Mouse (Mus musculus) ES-CJ7 (cell line): ENCODE results near the gene Svop.

ENCODE experiments used
- DNase-seq: peaks from one replicate; pipeline ENCODE4 v3.0.0; 2011; ENCODE audit warnings: low read depth, low spot score

Gene Svop

DNA sequence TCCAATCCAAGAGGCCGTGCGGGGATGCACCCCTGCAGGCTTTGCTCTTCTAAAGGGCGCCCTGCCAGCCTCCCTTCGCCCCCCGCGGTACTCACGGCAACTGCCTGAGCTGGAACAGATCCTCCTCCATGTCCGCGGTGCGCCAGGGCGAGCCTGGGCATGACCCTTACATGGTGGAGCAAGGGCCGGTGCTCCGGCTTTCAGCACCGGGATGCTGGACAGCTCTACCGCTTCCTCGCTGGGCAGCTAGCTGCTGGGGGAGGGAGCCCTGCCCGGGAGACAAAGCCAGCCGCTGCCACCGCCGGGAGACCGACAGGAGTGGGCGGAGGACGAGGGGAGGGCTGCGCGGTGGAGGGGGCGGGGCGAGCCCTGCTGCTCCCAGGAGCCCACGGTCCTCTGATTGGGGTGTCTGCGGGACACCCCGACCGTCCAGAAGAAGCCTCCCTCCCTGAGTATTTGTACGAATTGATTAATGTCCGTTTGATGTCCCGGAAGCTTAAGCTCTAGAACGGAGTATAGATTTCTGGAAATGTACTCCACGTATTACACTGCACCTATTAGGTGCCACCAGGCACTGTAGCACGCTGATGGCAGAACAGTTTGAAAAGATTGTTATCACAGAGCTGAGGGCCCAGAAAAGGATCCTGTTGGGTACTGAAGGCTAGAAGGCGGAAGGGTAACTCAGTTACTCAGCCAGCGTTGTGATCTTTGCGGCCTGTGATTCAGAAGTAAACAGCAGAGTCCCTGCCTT is at the start of gene Svop:
Gene Svop (minus strand): TSS at position 514 of the 751 bp plus-strand sequence.
- DNase-seq = peak; percentile 86

DNA sequence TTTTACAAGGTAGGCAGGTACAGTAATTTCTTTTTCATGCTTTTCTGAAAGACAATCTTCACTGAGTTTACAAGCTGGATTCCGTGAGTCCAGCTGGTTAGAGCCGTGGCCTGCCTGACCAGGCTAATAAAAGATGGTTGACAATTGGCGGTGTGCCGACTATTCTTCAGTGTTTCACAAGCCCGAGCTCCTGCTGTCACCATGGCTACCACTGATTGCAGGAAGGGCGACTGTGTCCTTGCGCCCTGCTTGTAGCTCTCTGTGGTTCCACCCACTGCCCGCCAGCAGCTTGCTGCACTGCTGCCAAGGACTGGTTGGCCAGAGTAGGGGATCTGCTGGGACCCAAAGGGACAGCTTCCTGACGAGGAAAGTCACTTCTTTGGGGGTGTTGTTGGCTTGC is 47.8 kb upstream of the Svop start:
- DNase-seq = no peak

DNA sequence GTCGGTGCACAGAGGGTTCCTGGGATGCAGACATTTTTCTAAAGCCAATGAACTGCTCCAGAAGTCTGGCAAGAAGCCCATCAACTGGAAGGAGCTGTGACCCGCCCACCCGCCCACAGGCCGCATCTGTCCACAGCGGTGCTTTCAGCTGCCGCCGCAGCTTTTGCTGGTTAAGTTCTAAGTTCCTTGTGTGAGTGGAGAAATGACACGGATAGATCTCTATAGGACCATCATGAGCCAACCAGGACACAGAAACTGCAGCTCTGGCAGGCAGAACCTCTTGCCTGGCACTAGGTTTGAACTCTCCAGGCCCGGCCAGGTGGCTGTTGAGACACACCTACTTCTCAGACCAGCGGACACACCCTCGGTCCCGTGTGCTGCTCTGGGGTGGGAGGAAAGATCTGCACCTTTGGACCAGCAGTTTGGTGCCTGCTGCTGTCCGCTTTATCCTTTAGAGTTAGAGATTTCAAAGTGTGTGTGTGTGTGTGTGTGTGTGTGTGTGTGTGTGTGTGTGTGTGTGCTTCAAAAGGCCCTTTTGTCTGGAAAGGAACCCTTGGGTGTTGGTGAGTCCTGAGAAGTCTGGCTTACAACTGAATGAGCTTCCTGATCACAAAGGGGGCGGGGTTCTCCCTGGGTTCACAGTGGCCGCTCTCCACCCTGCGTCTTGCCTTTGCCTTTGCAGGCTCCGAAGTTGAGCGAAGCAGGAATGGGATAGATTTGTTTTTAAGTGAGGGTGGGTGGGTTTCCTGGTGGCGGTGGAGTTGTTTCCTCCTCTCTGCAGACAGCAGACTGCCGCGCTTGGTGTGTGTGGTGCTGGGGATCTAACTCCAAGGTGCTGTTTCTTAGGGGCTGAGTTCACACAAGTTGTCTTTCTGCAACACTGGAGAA is 47.2 kb upstream of the Svop start:
- DNase-seq = no peak

DNA sequence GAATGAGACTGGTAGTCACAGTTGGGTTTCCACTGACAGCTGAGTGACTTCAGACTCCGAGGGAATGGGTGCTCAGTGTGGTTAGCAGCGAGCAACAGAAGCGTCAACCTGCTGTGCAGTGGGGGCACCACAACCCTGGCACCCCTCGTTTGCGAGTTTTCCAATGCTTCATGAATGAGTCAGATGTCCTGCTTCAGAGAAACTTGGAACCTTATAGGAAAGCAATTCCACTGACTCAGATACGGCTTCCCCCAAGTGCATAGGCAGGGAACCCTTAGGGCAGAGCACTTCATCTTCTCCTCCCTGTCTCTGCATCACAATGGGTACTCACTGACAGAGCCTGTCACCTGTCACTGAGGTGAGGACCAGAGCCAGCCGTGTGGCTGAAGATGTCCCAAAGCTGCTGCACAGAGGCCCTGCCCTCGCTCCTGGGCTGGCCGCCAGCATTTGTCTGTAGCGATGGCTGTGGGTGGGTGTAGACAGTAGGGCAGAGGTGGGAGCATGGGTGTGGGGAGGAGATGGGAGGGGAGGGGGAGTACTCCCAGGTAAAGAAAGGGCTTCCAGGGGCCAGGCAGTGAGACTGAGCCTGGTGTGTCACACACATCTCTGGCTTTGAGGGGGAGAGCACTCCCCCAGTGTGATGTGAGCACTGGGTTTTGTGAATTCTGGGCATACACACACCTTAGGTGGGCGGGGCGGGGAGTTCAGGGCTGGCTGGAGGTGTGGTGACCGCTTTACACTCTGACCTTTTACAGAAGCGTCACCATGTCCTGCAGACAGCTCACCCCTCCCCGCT is 46.3 kb upstream of the Svop start:
- no peak for DNase-seq

DNA sequence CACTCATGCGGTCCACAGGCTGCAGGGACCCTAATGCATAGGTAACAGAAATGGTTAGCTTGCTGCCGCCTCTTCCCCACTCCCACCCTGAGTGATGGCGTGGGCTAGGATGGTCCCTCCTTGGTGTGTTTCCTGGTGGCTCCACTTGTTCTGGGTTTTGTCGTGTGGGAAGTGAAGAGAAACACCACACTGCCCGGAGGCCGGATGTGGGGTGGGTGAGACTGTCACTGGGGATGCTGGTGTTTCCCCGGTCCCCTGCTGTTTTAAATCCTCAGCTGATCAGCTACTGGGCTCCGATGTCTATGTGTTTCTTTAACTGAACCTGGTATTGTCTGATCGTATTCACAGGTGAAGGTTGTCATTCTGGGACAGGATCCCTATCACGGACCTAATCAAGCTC is 44.1 kb upstream of the Svop start:
- no peak for DNase-seq

DNA sequence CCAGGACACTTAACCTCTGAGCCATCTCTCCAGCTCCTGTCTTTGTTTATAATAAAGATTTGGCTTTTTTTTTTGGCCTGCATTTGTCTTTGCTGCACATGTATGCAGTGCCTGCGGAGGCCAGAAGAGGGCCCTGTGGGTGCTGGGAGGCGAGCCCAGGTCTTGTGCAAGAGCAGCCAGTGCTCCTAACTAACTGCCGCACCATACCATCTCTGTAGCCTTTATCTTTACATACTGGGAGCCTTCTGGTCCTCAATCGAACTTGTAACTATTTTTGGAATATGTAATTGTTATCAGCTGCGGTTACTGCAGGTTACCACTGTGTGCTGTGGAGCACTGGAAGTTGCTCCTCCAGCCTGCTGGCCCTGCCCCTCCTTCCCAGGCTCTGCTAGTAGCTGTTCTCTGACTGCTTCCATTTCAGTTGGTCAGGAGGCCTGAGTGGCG is 42.7 kb upstream of the Svop start:
- DNase-seq = peak; percentile 50

DNA sequence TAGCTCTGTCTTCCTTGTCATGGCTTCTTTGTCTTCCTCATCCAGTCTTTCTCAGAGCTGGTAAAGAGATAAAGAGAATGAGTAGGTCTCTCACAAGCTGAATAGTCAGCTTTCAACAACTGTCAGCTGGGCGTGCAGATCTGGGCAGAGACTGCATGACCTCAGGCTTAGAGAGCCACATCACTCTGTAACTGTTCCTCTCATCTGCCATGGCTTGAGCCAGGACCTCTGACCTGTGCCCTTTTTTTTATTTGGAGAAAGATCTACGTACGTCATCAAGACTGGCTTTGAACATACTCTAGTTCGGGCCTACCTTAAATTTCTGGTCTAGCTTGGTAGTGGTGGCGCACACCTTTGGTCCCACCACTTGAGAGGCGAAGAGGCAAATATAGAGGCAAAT is 41.5 kb upstream of the Svop start:
- no peak for DNase-seq

DNA sequence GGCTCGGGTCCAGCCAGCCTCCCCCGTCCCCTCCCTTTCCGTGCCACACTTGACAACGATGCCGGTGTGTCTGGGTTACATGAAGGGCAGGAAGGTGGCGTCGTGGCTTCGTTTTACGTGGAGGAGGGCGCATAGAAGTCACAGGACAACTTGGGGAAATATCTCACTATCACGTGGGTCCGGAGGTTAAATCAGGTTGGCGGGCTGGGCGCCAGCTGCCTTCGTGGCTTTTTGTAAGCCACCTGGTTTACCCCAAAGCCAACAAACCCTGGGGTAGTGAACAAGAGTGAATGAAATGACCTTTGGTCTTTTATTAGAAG is 40.1 kb upstream of the Svop start:
- DNase-seq = peak; percentile 67

DNA sequence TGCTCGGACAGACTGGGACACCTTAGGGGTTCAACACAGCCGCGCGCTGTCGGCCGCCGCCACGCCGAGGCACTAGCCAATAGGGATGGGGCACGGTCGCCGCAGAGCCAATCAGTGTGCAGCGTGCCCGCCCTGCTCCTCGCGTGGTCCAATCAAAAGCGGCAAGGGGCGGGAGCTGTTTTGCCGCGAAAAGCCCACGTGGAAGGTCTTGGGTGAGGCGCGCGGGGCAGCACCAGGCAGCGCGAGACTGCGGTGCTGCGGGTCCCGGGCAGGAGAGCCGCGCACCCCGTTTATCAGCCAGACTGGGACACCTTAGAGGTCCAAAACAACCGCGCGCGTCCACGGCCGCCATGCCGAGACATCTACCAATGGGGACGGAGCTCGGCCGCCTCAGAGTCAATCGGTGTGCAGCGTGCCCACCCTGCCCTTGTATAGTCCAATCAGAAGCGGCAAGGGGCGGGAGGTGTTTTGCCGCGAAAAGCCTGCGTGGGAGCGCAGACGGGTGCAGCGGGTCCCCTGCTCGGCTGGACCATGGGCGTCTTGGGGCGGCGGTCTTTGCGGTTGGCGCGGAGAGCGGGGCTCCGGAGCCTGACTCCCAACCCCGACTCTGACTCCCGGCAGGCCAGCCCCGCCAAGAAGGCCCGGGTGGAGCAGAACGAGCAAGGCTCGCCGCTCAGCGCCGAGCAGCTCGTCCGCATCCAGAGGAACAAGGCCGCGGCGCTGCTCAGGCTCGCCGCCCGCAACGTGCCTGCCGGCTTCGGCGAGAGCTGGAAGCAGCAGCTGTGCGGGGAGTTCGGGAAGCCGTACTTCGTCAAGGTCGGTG is 39.5 kb upstream of the Svop start:
- DNase-seq = peak; percentile 93

DNA sequence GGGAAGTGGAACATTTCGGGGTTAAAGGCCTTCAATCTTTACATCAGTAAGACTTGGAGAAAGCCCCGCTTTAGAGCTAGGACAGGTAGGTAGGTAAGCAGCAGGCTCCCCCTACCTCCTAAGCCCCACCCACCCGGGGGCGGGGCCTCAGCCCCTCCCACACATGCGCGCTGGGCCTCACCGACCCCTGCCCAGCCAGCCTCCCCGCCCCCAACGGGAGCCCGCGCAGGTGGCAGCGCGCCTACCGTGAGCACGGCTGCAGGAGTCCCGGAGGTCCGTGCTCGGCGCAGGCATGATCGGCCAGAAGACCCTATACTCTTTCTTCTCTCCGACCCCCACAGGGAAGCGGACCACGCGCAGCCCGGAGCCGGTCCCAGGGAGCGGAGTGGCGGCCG is 38.8 kb upstream of the Svop start, which contains the start of gene Ung:
Gene Ung (plus strand): TSS at position 176 of the 395 bp plus-strand sequence.
- peak; percentile 88 for DNase-seq

DNA sequence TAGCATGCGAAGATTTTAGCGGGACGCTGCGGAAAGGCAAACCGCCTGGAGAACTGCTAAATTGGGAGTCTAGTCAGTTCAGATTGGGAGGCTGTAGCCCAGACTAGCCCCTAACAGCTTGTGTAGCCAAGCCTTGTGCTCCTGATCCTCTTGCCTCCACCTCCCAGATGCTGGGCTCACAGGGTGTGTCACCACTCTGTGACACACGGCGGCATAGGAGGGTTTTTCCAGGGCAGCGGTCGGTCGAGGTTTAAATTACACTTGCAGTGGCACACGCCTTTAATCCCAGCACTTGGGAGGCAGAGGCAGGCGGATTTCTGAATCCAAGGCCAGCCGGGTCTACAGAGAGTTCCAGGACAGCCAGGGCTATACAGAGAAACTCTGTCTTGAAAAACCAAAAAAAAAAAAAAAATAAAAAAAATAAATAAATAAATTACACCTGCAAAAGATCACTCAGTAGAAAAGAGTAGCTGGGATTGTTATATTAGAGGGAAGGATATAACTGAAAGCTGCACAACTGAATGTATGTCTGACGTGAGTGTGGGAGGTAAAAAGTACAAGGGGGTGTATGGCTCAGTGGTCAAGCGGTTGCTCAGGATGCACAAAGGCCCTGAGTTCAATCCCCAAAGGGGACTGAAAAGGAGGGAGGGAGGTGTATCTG is 38.3 kb upstream of the Svop start:
- peak; percentile 61 for DNase-seq

DNA sequence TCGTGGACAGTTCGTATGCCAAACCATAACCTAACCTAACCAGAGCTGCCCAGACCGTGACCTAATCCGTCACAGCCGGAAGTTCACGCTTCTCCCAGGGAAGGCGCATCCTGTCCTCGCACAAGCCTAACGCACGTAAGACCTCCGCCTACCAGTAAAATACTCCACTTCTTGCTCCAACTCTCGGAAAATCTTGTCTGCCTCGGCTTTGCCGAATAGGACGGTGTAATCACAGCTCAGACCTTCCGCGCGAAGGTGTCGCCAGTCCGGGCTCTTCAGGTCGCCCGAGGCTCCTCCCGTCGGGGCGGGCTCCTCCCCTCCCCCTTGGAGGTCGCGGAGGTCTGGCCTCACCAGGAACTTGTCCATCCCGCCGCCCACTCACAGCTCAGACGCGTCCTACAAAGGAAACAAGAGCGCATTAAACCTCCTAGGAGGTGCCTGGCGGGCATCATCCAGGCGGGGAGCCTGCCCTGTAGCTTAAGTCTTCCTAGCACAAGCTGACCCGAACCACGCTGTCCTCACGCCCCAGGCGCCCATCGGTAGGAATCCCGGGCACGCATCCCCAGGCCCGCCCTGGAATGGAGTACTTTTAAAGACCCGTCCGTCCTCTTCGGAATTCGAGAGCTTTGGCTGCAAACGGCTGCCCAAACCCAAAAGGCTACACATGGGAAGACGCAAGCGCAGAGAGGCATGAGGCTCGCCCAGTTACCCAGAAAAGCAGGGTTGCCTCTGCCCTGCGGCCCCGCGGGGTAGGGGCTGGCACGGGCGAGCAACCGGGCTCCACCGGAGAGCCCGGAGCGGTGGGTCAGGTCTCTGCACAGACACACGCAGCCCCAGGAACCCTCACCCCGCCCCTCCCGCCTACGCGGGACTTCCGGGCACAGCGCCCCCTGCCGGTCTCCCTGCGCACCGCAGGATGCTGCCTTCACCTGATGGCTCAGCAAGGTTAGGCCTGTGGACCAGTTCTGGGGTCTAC is 36.3 kb upstream of the Svop start, which contains the start of gene Alkbh2:
Gene Alkbh2 (minus strand): TSS at position 845 of the 976 bp plus-strand sequence.
- peak; percentile 87 for DNase-seq

DNA sequence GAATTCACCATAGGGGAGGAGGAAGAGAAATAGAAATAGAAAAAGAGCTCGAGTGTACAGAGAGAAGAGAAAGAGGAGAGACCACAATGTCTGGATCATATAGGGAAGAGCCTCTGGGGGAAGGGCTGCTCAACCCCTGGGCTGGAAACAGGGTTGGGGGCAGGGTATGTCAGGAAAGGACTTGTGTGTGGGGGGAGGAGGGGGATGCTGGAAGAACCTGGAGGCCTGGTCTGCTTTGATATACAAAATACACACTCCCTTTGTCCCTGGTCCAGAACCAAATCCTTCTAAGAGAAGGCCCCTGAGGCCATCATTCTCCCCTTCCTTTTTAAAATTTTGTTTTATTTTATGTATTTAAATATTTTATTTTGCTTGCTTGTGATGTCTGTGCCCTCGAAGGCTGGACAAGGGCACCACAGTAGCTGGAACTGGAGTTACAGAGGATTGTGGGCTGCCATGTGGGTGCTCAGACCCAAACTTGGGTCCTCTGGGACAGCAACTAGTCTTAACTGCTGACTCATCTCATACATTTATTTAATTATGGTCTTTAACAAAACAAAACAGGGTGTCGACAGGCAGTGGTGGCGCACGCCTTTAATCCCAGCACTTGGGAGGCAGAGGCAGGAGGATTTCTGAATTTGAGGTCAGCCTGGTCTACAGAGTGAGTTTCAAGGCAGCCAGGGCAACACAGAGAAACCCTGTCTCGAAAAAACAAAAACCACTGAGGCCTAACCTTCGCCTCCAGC is 35.3 kb upstream of the Svop start:
- peak; percentile 81 for DNase-seq

DNA sequence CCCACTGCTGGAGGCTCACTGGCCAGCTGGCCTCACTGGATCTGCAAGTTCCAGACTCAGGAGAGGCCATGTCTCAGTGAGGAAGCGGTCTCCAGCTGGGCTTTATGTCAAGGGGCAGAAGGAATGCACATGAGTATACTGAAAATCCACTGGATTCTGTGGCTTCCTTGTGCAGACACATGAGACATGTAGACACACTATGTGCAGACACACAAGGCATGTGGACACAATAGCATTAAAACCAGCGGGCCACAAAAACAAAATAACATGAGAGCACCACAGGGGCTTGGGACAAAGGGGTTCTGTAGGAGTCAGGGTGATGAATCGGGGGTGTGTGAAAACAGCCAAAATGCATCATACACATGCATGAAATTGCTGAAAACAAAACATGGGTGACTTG is 34.6 kb upstream of the Svop start:
- DNase-seq = no peak

DNA sequence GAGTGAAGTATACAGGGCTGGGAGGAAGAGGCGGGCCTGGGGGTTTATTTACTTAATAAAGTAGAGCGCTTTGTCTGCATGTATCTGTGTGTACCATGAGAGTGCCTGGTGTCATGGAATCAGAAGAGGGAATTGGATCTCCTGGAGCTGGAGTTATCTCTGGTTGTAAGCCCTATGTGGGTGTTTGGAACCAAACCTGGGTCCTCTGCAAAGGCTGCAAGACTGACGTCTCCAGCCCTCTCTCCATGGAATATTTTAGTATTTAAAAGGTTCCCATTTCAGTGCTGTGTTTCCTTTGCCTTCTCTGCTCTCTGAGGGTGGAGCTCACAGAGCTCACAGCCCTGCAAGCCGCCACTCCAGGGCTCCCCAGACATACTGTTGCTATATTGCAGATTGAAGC is 28.4 kb upstream of the Svop start:
- no peak for DNase-seq

DNA sequence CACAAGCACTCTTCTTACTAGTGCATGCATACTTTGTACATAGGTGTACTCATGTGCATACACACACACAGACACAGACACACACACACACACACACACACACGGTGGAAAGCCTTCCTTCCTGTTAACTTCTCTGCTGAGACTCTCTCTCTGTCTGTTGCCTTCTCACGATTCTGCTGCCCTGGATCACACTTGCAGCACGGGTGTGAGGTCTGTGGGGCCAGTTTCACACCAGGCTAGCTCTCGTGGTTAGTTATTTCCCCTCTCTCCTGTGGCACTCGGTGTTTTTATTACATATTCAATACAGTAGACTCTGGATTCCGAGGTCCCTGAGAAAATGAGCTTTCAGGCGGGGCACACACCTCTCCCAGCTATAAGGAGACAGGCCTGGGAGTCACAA is 25.2 kb upstream of the Svop start:
- no peak for DNase-seq

DNA sequence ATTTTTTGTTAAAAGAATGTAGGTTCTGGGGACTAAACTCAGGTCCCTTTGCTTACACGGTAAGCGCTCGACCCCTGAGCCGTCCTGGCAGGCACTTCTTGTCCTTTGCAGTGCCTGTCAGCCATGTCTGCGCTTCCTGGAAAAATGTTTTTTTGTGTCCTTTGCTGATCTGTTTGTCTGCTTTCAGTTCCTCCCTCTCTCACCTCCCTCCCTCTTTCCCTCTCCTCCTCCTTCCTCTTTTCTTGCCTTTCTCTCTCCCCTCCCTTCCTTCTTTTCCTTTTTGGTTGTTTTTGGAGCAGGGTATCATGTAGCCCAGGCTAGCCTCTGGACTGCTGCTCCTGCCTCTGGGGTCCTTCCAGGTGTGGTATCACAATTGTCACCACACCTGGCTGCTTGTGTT is 23.7 kb upstream of the Svop start:
- DNase-seq = no peak

DNA sequence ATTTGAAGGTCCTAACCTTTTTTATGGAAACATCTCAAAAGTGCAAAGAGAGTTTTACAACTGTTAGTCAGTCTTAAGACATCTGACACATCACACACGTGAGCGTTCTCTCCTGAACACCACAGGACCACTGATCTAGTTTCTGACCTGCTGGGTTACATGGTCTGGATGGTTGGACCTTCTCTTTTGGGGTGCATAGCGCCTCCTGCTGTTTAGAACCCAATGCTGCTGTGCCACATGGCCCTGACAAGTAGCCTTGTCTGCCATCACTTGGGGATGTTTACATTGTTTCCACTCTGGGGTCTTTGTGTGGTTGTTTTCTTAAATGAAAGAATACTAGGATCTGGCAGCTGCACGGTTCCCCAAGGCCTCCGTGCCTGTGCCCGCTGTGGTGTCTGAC is 22.0 kb upstream of the Svop start:
- peak; percentile 56 for DNase-seq
